Mouse (Mus musculus): ENCODE results near the gene Olfr1250. TPM values are rescaled to one million over a fixed set of nuclear protein-coding genes. Genes with fewer than 3 reads are reported as not detected.

Gene Olfr1250
- polyA plus RNA-seq (2015; fragmentation: Nextera tagmentation; extraction: Ambion mirVana): not detected in 2 replicates

GRCm38 (mm10) chr2:89661367-89661766, at the start of gene Olfr1250:
TSS of gene Olfr1250 (minus strand) at chr2:89661467.

GRCm38 (mm10) chr2:89671836-89672235, 10.6 kb upstream of the Olfr1250 start, which contains the start of gene Olfr1251:
TSS of gene Olfr1251 (minus strand) at chr2:89671936.

GRCm38 (mm10) chr2:89634883-89635282, 26.4 kb downstream of the Olfr1250 start, which contains the start of gene Olfr1249:
TSS of gene Olfr1249 (minus strand) at chr2:89634983.

GRCm38 (mm10) chr2:89618145-89618544, 43.1 kb downstream of the Olfr1250 start, which contains the start of gene Olfr1248:
TSS of gene Olfr1248 (minus strand) at chr2:89618245.

GRCm38 (mm10) chr2:89614030-89614429, 47.2 kb downstream of the Olfr1250 start, which contains the start of gene Olfr1247:
TSS of gene Olfr1247 (minus strand) at chr2:89614130.

Other genes starting within 250 kb of the Olfr1250 start
- not detected in 2 replicates for gene Olfr1239, start 241.1 kb downstream of the Olfr1250 start, polyA plus RNA-seq (2015; fragmentation: Nextera tagmentation; extraction: Ambion mirVana)
- gene Olfr1240, start 218.5 kb downstream of the Olfr1250 start, polyA plus RNA-seq (2015; fragmentation: Nextera tagmentation; extraction: Ambion mirVana): not detected in 2 replicates
- not detected in 2 replicates for gene Olfr1241, start 174.3 kb downstream of the Olfr1250 start, polyA plus RNA-seq (2015; fragmentation: Nextera tagmentation; extraction: Ambion mirVana)
- not detected in 2 replicates for gene Olfr1242, start 163.1 kb downstream of the Olfr1250 start, polyA plus RNA-seq (2015; fragmentation: Nextera tagmentation; extraction: Ambion mirVana)
- not detected in 2 replicates for gene Olfr1243, start 130.0 kb downstream of the Olfr1250 start, polyA plus RNA-seq (2015; fragmentation: Nextera tagmentation; extraction: Ambion mirVana)
- gene Olfr1245, start 83.0 kb downstream of the Olfr1250 start, polyA plus RNA-seq (2015; fragmentation: Nextera tagmentation; extraction: Ambion mirVana): not detected in 2 replicates
- not detected in 2 replicates for gene Olfr1246, start 68.3 kb downstream of the Olfr1250 start, polyA plus RNA-seq (2015; fragmentation: Nextera tagmentation; extraction: Ambion mirVana)
- gene Olfr1247, start 47.3 kb downstream of the Olfr1250 start, polyA plus RNA-seq (2015; fragmentation: Nextera tagmentation; extraction: Ambion mirVana): not detected in 2 replicates
- gene Olfr1248, start 43.2 kb downstream of the Olfr1250 start, polyA plus RNA-seq (2015; fragmentation: Nextera tagmentation; extraction: Ambion mirVana): not detected in 2 replicates
- not detected in 2 replicates for gene Olfr1249, start 26.5 kb downstream of the Olfr1250 start, polyA plus RNA-seq (2015; fragmentation: Nextera tagmentation; extraction: Ambion mirVana)
- not detected in 2 replicates for gene Olfr1251, start 10.5 kb upstream of the Olfr1250 start, polyA plus RNA-seq (2015; fragmentation: Nextera tagmentation; extraction: Ambion mirVana)
- gene Olfr1252, start 63.5 kb upstream of the Olfr1250 start, polyA plus RNA-seq (2015; fragmentation: Nextera tagmentation; extraction: Ambion mirVana): not detected in 2 replicates
- gene Olfr1253, start 95.6 kb upstream of the Olfr1250 start, polyA plus RNA-seq (2015; fragmentation: Nextera tagmentation; extraction: Ambion mirVana): not detected in 2 replicates
- gene Olfr1254, start 132.2 kb upstream of the Olfr1250 start, polyA plus RNA-seq (2015; fragmentation: Nextera tagmentation; extraction: Ambion mirVana): not detected in 2 replicates
- not detected in 2 replicates for gene Olfr1255, start 150.6 kb upstream of the Olfr1250 start, polyA plus RNA-seq (2015; fragmentation: Nextera tagmentation; extraction: Ambion mirVana)
- not detected in 2 replicates for gene Olfr1256, start 180.1 kb upstream of the Olfr1250 start, polyA plus RNA-seq (2015; fragmentation: Nextera tagmentation; extraction: Ambion mirVana)
- not detected in 2 replicates for gene Olfr48, start 186.7 kb upstream of the Olfr1250 start, polyA plus RNA-seq (2015; fragmentation: Nextera tagmentation; extraction: Ambion mirVana)
- gene Olfr1257, start 217.0 kb upstream of the Olfr1250 start, polyA plus RNA-seq (2015; fragmentation: Nextera tagmentation; extraction: Ambion mirVana): not detected in 2 replicates